Mouse (Mus musculus): Measurements from ENCODE around the gene Ccnq.

GRCm38 (mm10) chr11:78753183-78753582 is 1.7 kb upstream of the Ccnq start:
- no peak for TF ChIP-seq CTCF (IDR thresholded peaks at IDR 0.05; ENCODE audit: control insufficient read depth, insufficient read depth, low read length)
- TF ChIP-seq POLR2A (IDR thresholded peaks at IDR 0.05; ENCODE audit: borderline replicate concordance, control insufficient read depth, low read depth, low read length): no peak

All from bone marrow, adult 2 months (tissue).